Mouse (Mus musculus): ENCODE measurements around the gene Ccnd3. TPM values are rescaled to one million over a fixed set of nuclear protein-coding genes. Genes with fewer than 3 reads are reported as not detected.

Gene Ccnd3
- polyA plus RNA-seq, 1 experiment, result 181 TPM

DNA sequence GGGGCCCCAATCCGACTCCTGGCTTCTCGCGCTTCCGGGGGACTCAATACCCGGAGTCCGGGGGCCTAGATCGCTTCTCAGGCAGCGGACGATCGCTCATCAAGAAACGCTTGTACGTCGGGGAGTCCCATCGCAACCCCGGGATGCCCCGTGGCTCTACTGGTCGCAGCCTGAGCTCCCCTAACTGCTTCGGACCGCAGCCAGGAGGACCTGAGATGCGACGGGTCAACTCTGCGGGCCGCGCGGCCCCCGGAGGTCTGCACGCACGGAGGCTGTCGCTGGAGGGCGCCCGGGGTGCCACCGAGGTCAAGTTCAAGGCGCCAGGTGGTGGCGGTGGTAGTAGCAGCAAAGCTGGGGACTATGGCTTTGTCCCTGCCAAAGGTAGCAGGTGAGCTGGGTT lies 36.4 kb upstream of the Ccnd3 start:
- TF ChIP-seq CTCF (IDR thresholded peaks at IDR 0.05; ENCODE audit: low read depth, low read length), result peak; percentile 53
- no peak for TF ChIP-seq POLR2A (IDR thresholded peaks at IDR 0.05; ENCODE audit: insufficient read depth, low read length)
- Histone ChIP-seq H3K9ac (ENCODE audit: low read depth, poor library complexity, severe bottlenecking) (peak overlapping the region; percentile 55), H3K4me3 (ENCODE audit: low read depth, low read length) (peak overlapping the region; percentile 57), H3K9me3 (replicated peaks; ENCODE audit: control insufficient read depth, insufficient read depth, low read length, poor library complexity, severe bottlenecking) (no peaks in the 10 kb centered on the region), H3K36me3 (ENCODE audit: control insufficient read depth, insufficient read depth, low read length, poor library complexity, severe bottlenecking) (no peaks in the 10 kb centered on the region), H3K27me3 (ENCODE audit: control insufficient read depth, insufficient read depth, low read length, poor library complexity, severe bottlenecking) (no peaks in the 10 kb centered on the region), H3K4me1 (ENCODE audit: control insufficient read depth, insufficient read depth, low read length) (peaks cover 6% of the 10 kb centered on the region), H3K27ac (ENCODE audit: insufficient read depth, low read length) (no peak overlapping the region)

DNA sequence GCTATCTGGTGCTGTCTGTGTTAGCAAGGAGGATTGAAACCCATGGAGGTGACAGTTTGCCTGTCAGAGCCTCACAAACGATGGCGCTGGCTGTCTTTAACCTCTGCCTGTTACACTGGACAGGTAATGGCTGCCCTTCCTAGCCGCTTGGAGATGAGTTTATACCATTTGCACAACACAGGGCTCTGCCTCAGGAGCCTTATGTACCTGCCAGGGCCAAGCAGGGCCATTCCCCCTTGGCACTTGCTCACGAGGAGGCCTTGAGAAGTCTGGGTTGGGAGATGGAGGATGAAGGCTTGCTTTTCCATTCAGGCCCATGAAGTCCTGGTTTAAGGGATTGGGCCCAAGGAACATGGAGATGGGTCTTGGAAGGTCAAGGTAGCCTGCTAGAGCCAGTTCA lies 35.2 kb upstream of the Ccnd3 start:
- Histone ChIP-seq H3K36me3 (ENCODE audit: control insufficient read depth, insufficient read depth, low read length, poor library complexity, severe bottlenecking) (no peaks in the 10 kb centered on the region), H3K9me3 (replicated peaks; ENCODE audit: control insufficient read depth, insufficient read depth, low read length, poor library complexity, severe bottlenecking) (no peaks in the 10 kb centered on the region), H3K27ac (ENCODE audit: insufficient read depth, low read length) (no peak overlapping the region), H3K27me3 (ENCODE audit: control insufficient read depth, insufficient read depth, low read length, poor library complexity, severe bottlenecking) (no peaks in the 10 kb centered on the region), H3K4me1 (ENCODE audit: control insufficient read depth, insufficient read depth, low read length) (peaks cover 9% of the 10 kb centered on the region), H3K4me3 (ENCODE audit: low read depth, low read length) (no peak overlapping the region), H3K9ac (ENCODE audit: low read depth, poor library complexity, severe bottlenecking) (no peak overlapping the region)
- TF ChIP-seq CTCF (IDR thresholded peaks at IDR 0.05; ENCODE audit: low read depth, low read length), result no peak
- no peak for TF ChIP-seq POLR2A (IDR thresholded peaks at IDR 0.05; ENCODE audit: insufficient read depth, low read length)
- TF ChIP-seq EP300 (IDR thresholded peaks at IDR 0.05; ENCODE audit: insufficient read depth, low read depth, low read length), result no peak

DNA sequence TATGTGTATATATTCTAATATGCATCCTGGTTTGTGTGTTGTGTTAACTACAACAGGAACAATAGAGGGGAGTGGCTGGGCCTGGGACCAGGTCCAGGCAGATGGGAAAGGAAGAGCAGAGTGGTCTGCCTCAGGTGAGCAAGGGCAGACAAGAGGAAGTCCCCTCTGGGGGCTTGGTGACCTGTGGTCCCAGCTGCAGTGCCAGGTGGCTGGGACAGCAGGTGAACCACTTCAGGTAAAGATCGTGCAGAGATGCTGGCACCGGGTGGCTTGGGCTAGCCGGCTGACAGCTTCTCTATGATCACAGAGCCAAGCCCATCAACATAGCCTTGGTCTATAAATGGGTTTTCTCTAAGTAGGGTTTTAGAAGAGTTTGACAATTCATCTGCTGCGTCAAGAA lies 34.7 kb upstream of the Ccnd3 start:
- Histone ChIP-seq H3K4me3 (ENCODE audit: low read depth, low read length) (no peak overlapping the region), H3K9me3 (replicated peaks; ENCODE audit: control insufficient read depth, insufficient read depth, low read length, poor library complexity, severe bottlenecking) (no peaks in the 10 kb centered on the region), H3K9ac (ENCODE audit: low read depth, poor library complexity, severe bottlenecking) (no peak overlapping the region), H3K36me3 (ENCODE audit: control insufficient read depth, insufficient read depth, low read length, poor library complexity, severe bottlenecking) (no peaks in the 10 kb centered on the region), H3K27ac (ENCODE audit: insufficient read depth, low read length) (no peak overlapping the region), H3K4me1 (ENCODE audit: control insufficient read depth, insufficient read depth, low read length) (peaks cover 9% of the 10 kb centered on the region), H3K27me3 (ENCODE audit: control insufficient read depth, insufficient read depth, low read length, poor library complexity, severe bottlenecking) (no peaks in the 10 kb centered on the region)
- TF ChIP-seq EP300 (IDR thresholded peaks at IDR 0.05; ENCODE audit: insufficient read depth, low read depth, low read length), result no peak

DNA sequence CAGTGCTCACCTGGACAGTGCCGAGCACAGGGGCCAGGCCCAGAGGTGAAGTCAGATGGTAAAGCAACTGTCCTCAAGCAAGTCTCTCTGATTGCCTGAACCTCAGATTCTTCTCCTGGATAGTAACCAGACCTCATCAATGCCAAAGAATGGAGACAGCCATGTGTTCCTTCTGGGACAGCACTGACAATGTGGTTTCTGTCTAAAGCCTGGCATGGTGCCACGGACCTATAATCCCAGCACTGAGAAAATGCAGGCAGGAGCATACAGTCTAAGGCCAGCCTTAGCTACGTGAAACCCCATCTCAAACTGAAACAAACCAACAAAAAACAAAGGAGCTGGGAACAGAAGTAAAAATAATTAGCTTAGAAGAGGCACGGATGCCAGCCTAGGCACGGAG lies 34.2 kb upstream of the Ccnd3 start:
- TF ChIP-seq CTCF (IDR thresholded peaks at IDR 0.05; ENCODE audit: low read depth, low read length), result no peak
- TF ChIP-seq EP300 (IDR thresholded peaks at IDR 0.05; ENCODE audit: insufficient read depth, low read depth, low read length), result no peak
- TF ChIP-seq POLR2A (IDR thresholded peaks at IDR 0.05; ENCODE audit: insufficient read depth, low read length), result no peak
- Histone ChIP-seq H3K27me3 (ENCODE audit: control insufficient read depth, insufficient read depth, low read length, poor library complexity, severe bottlenecking) (no peaks in the 10 kb centered on the region), H3K4me1 (ENCODE audit: control insufficient read depth, insufficient read depth, low read length) (peaks cover 9% of the 10 kb centered on the region), H3K9me3 (replicated peaks; ENCODE audit: control insufficient read depth, insufficient read depth, low read length, poor library complexity, severe bottlenecking) (no peaks in the 10 kb centered on the region), H3K27ac (ENCODE audit: insufficient read depth, low read length) (no peak overlapping the region), H3K4me3 (ENCODE audit: low read depth, low read length) (no peak overlapping the region), H3K36me3 (ENCODE audit: control insufficient read depth, insufficient read depth, low read length, poor library complexity, severe bottlenecking) (no peaks in the 10 kb centered on the region), H3K9ac (ENCODE audit: low read depth, poor library complexity, severe bottlenecking) (no peak overlapping the region)

DNA sequence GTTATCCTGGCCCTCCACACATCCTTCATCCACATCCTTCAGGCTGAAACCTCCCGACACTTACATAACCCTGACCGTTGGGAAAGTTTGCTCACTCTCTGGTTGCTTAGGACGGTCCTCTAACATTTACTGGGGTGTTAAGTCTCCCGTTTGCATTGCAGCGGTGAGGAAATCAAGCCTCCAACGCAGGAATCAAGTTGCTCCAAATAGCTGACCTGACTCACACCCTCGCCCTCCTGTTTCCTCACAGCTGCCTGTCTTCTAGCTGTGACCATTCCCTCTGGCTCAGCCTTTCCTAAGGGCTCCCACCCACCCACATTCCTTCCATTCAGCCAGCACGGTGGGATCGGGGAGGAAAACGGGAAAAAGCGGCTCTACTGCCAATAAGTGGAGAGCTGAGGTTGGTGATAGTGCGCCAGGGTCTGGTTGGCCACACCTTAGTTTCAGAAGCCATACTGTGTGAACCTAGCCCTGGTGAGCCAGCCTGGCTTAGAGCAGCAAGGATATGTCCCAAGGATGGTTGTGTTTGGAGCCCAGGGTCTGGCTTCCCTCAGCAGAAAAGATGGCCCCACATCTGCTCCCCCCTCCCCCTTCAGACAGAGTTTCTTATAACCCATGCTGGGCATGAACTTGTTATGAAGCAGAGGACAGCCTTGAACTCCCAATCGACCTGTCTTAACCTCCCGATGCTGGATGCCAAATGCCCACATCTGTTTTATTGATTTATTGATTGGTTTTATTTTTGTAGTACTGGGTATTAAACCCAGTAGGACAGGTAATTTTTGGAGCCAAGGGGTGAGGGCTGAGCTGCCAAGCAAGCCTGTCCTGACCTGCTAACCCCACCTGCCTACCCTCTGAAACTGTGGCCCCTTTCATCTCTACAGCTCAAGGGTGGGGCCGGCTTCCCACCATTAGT lies 32.2 kb upstream of the Ccnd3 start:
- H3K4me3 ChIP-seq (ENCODE audit: low read depth, low read length), result no peak overlapping the region
- H3K27ac ChIP-seq (ENCODE audit: insufficient read depth, low read length), result peak overlapping the region; percentile 36; the same call in 1 of the 2 replicates
- H3K4me1 ChIP-seq (ENCODE audit: control insufficient read depth, insufficient read depth, low read length), result peaks cover 9% of the 10 kb centered on the region
- H3K9ac ChIP-seq (ENCODE audit: low read depth, poor library complexity, severe bottlenecking), result no peak overlapping the region
- TF ChIP-seq EP300 (IDR thresholded peaks at IDR 0.05; ENCODE audit: insufficient read depth, low read depth, low read length) (no peak), POLR2A (IDR thresholded peaks at IDR 0.05; ENCODE audit: insufficient read depth, low read length) (no peak), CTCF (IDR thresholded peaks at IDR 0.05; ENCODE audit: low read depth, low read length) (no peak)
- no peaks in the 10 kb centered on the region for H3K9me3 ChIP-seq (replicated peaks; ENCODE audit: control insufficient read depth, insufficient read depth, low read length, poor library complexity, severe bottlenecking)
- H3K36me3 ChIP-seq (ENCODE audit: control insufficient read depth, insufficient read depth, low read length, poor library complexity, severe bottlenecking), result no peaks in the 10 kb centered on the region
- no peaks in the 10 kb centered on the region for H3K27me3 ChIP-seq (ENCODE audit: control insufficient read depth, insufficient read depth, low read length, poor library complexity, severe bottlenecking)

DNA sequence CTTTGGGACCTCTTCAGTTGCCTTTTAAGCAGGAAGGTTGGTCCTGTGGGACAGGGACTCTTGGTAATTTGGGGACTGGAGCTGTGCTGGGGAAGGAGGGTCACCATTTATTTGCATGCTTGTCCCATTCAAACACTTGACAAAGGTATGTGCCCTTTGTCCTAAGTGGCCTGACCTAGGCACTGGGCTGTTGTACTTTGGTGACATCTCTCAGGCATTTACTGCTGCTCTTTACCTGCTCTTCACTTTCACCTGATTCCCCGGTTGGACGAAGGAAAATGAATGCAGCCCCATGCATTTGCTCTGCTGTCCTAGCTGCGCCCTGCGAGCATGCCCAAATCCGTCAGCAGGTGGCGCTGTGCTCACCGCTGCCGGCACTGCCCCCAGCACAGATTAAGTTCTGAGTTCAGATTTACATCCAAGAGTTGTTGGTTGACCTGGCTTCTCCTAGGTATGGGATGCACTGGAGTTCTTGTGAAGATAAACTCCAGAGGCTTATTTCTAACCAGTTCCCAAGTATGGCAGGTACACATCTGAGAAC lies 31.3 kb upstream of the Ccnd3 start:
- Histone ChIP-seq H3K27me3 (ENCODE audit: control insufficient read depth, insufficient read depth, low read length, poor library complexity, severe bottlenecking) (no peaks in the 10 kb centered on the region), H3K4me1 (ENCODE audit: control insufficient read depth, insufficient read depth, low read length) (peaks cover 9% of the 10 kb centered on the region), H3K9ac (ENCODE audit: low read depth, poor library complexity, severe bottlenecking) (no peak overlapping the region), H3K4me3 (ENCODE audit: low read depth, low read length) (no peak overlapping the region), H3K9me3 (replicated peaks; ENCODE audit: control insufficient read depth, insufficient read depth, low read length, poor library complexity, severe bottlenecking) (no peaks in the 10 kb centered on the region), H3K36me3 (ENCODE audit: control insufficient read depth, insufficient read depth, low read length, poor library complexity, severe bottlenecking) (no peaks in the 10 kb centered on the region), H3K27ac (ENCODE audit: insufficient read depth, low read length) (no peak overlapping the region)
- peak; percentile 99 for TF ChIP-seq CTCF (IDR thresholded peaks at IDR 0.05; ENCODE audit: low read depth, low read length)
- TF ChIP-seq POLR2A (IDR thresholded peaks at IDR 0.05; ENCODE audit: insufficient read depth, low read length), result no peak
- TF ChIP-seq EP300 (IDR thresholded peaks at IDR 0.05; ENCODE audit: insufficient read depth, low read depth, low read length), result no peak; the same call in 1 of the 2 replicates
